Mouse (Mus musculus) myocyte (in vitro differentiated cells): ENCODE measurements at regions not wholly inside any gene's neighbourhood (a gene's known extent, or its start where the extent isn't known, plus 50 kb on each side); places are given as distances from the start of the nearest gene placed in this dataset.

Source experiments
- CEBPB ChIP-seq: IDR thresholded peaks from 2 replicates; pipeline ENCODE4 v1.6.1; 2011; ENCODE audit warnings: mild to moderate bottlenecking, moderate library complexity; ENCODE audit not compliant: poor library complexity, insufficient read depth, severe bottlenecking
- E2F4 ChIP-seq: IDR thresholded peaks from one replicate; pipeline ENCODE4 v1.6.1; 2011; ENCODE audit warnings: mild to moderate bottlenecking, control low read depth, moderate library complexity; ENCODE audit not compliant: insufficient read depth
- MAX ChIP-seq: IDR thresholded peaks from one replicate; pipeline ENCODE4 v1.6.1; 2011; ENCODE audit warnings: low read depth, mild to moderate bottlenecking, control low read depth
- MYOG ChIP-seq, 3 experiments: IDR thresholded peaks; one replicate each; pipeline ENCODE4 v1.6.1; 2011; ENCODE audit warnings: control low read depth in 2 of 3, low read depth in 2 of 3, mild to moderate bottlenecking in 2 of 3; ENCODE audit not compliant: insufficient read length in 2 of 3, control insufficient read depth in 1 of 3, insufficient read depth in 1 of 3
- POLR2A ChIP-seq: IDR thresholded peaks from one replicate; pipeline ENCODE4 v1.6.1; 2011; ENCODE audit warnings: low read depth, mild to moderate bottlenecking, control low read depth, moderate library complexity; ENCODE audit not compliant: insufficient read length
- POLR2AphosphoS2 ChIP-seq: IDR thresholded peaks from one replicate; pipeline ENCODE4 v1.6.1; 2011; ENCODE audit warnings: low read depth, control low read depth; ENCODE audit not compliant: insufficient read length
- TCF12 ChIP-seq: IDR thresholded peaks from one replicate; pipeline ENCODE4 v1.6.1; 2011; ENCODE audit warnings: mild to moderate bottlenecking, control low read depth; ENCODE audit not compliant: poor library complexity, insufficient read depth, severe bottlenecking
- USF1 ChIP-seq: IDR thresholded peaks from one replicate; pipeline ENCODE4 v1.6.1; 2011; ENCODE audit warnings: low read depth, mild to moderate bottlenecking, control low read depth, moderate library complexity

- no peak for TF ChIP-seq CEBPB
- no peak for TF ChIP-seq TCF12
- TF ChIP-seq POLR2A: no peak
- TF ChIP-seq USF1: no peak
- no peak for TF ChIP-seq MAX
- TF ChIP-seq POLR2AphosphoS2: no peak
- no peak for TF ChIP-seq MYOG (IDR thresholded peaks at IDR 0.05; ENCODE audit: control insufficient read depth in 1 of 3, insufficient read depth in 1 of 3, insufficient read length in 2 of 3, low read depth in 2 of 3)
- no peak for TF ChIP-seq E2F4
These were observed 93.1 kb downstream of the Fam76b start for GRCm38 (mm10) chr9:13920623-13921022.
